Mouse (Mus musculus): ENCODE measurements around the gene Dvl1. TPM values are rescaled to one million over a fixed set of nuclear protein-coding genes. Genes with fewer than 3 reads are reported as not detected.
A peak's percentile ranks its signal among the peaks of the same experiment; 100 is the strongest.

Gene Dvl1
- polyA plus RNA-seq, 1 experiment from 2014 or later = 6.3 TPM

DNA sequence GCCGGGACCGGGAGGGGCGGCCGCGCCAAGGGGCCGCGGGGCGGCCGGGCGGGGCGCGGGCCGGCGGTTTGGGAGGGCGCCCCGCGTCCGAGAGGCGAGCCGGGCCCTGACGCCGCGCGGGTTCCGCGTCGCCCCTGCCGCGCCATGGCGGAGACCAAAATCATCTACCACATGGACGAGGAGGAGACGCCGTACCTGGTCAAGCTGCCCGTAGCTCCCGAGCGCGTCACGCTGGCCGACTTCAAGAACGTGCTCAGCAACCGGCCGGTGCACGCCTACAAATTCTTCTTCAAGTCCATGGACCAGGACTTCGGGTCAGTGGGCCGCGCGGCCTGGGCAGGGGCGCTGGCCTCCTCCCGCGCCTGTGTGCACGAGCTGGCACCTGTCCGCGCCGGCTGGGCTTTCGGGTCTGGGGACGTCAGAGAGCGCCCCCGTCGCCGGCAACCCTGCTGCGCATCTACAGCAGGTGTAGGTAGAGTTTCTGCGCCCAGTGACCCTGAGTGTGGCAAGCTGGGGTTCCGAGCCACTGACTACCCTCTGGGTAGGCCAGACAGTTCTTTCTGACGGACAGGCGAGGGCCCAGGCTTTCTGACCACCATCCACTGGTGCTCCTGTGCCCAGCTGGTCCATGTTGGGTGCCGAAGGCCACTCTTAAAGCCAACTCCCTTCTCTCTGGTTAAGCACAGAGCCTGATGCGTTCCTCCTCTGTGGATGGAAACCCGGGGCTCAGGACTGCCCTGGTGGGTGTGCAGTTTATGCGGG, 570 bp downstream of the Dvl1 start:
- peak; percentile 20 for ATAC-seq (ENCODE audit: low FRiP score, low TSS enrichment)
- WGBS = 1% methylated on average over 45 of the region's 69 CpGs

GRCm38 (mm10) chr4:155848434-155849095, 1.4 kb downstream of the Dvl1 start:
- Histone ChIP-seq H3K36me3 (ENCODE audit: control insufficient read depth, insufficient read depth, low read length) (no peaks in the 10 kb centered on the region; the same call in 1 of the 2 replicates), H3K27me3 (ENCODE audit: control insufficient read depth, insufficient read depth, low read length) (no peaks in the 10 kb centered on the region), H3K4me2 (replicated peaks; ENCODE audit: low read depth, low read length) (peak overlapping the region; percentile 95), H3K9ac (ENCODE audit: low read depth, low read length) (peak overlapping the region; percentile 84), H3K27ac (ENCODE audit: low read depth, low read length) (no peak overlapping the region), H3K4me3 (ENCODE audit: low read length) (peak overlapping the region; percentile 85), H3K4me1 (ENCODE audit: control insufficient read depth, insufficient read depth, low read length) (peaks cover 13% of the 10 kb centered on the region), H3K9me3 (ENCODE audit: control insufficient read depth, low read length) (no peaks in the 10 kb centered on the region)
- ATAC-seq (ENCODE audit: low FRiP score, low TSS enrichment) = no peak
- WGBS = 55% methylated on average over 7 of the region's 7 CpGs

More for the DNA sequence above, 570 bp downstream of the Dvl1 start:
- Histone ChIP-seq H3K27me3 (ENCODE audit: control insufficient read depth, insufficient read depth, low read length) (no peaks in the 10 kb centered on the region), H3K4me1 (ENCODE audit: control insufficient read depth, insufficient read depth, low read length) (peaks cover 13% of the 10 kb centered on the region), H3K36me3 (ENCODE audit: control insufficient read depth, insufficient read depth, low read length) (peaks cover 7% of the 10 kb centered on the region), H3K9me3 (ENCODE audit: control insufficient read depth, low read length) (no peaks in the 10 kb centered on the region), H3K9ac (ENCODE audit: low read depth, low read length) (peak overlapping the region; percentile 84), H3K4me3 (ENCODE audit: low read length) (peak overlapping the region; percentile 85), H3K27ac (ENCODE audit: low read depth, low read length) (no peak overlapping the region), H3K4me2 (replicated peaks; ENCODE audit: low read depth, low read length) (peak overlapping the region; percentile 95)

DNA sequence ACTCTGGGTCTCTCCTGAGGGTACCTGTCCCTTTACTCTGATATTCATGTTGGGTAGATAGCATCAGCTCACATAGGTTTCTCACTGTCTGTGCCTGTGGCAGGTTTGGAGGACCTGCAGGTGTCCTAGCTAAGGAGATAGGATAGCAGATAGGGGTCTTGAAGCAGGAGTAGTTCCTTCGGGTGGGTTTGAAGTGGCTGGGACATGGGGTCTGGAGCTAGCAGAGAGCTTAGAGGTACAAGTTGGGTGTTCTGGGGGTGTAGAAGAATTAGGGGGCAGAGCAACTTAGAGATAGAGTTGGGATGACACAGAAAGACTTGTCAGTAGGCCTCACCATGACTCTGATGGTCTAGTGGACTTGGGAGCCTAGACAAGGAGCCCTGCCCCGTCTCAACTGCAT, 2.2 kb downstream of the Dvl1 start:
- no peak for ATAC-seq (ENCODE audit: low FRiP score, low TSS enrichment)
- H3K27ac ChIP-seq (ENCODE audit: low read depth, low read length) = no peak overlapping the region
- H3K9me3 ChIP-seq (ENCODE audit: control insufficient read depth, low read length) = no peaks in the 10 kb centered on the region
- peaks cover 13% of the 10 kb centered on the region for H3K4me1 ChIP-seq (ENCODE audit: control insufficient read depth, insufficient read depth, low read length)
- peaks cover 2% of the 10 kb centered on the region; the same call in 1 of the 2 replicates for H3K36me3 ChIP-seq (ENCODE audit: control insufficient read depth, insufficient read depth, low read length)
- no peak overlapping the region for H3K9ac ChIP-seq (ENCODE audit: low read depth, low read length)
- 89% methylated on average over 2 of the region's 2 CpGs for WGBS
- no peak overlapping the region for H3K4me2 ChIP-seq (replicated peaks; ENCODE audit: low read depth, low read length)
- H3K4me3 ChIP-seq (ENCODE audit: low read length) = no peak overlapping the region
- H3K27me3 ChIP-seq (ENCODE audit: control insufficient read depth, insufficient read depth, low read length) = no peaks in the 10 kb centered on the region

- ATAC-seq (ENCODE audit: low FRiP score, low TSS enrichment) = no peak
- no peak overlapping the region for H3K9ac ChIP-seq (ENCODE audit: low read depth, low read length)
- H3K27me3 ChIP-seq (ENCODE audit: control insufficient read depth, insufficient read depth, low read length) = no peaks in the 10 kb centered on the region
- 89% methylated on average over 3 of the region's 3 CpGs for WGBS
- H3K4me1 ChIP-seq (ENCODE audit: control insufficient read depth, insufficient read depth, low read length) = peaks cover 13% of the 10 kb centered on the region
- no peak overlapping the region for H3K4me2 ChIP-seq (replicated peaks; ENCODE audit: low read depth, low read length)
- H3K9me3 ChIP-seq (ENCODE audit: control insufficient read depth, low read length) = no peaks in the 10 kb centered on the region
- no peak overlapping the region for H3K4me3 ChIP-seq (ENCODE audit: low read length)
- H3K27ac ChIP-seq (ENCODE audit: low read depth, low read length) = no peak overlapping the region
- H3K36me3 ChIP-seq (ENCODE audit: control insufficient read depth, insufficient read depth, low read length) = peaks cover 6% of the 10 kb centered on the region; the same call in 1 of the 2 replicates
These were observed 2.7 kb downstream of the Dvl1 start for GRCm38 (mm10) chr4:155849792-155850451.

- H3K27ac ChIP-seq (ENCODE audit: low read depth, low read length) = no peak overlapping the region
- no peaks in the 10 kb centered on the region for H3K9me3 ChIP-seq (ENCODE audit: control insufficient read depth, low read length)
- ATAC-seq (ENCODE audit: low FRiP score, low TSS enrichment) = no peak
- peaks cover 13% of the 10 kb centered on the region for H3K4me1 ChIP-seq (ENCODE audit: control insufficient read depth, insufficient read depth, low read length)
- WGBS = 83% methylated on average over 3 of the region's 3 CpGs
- no peaks in the 10 kb centered on the region for H3K27me3 ChIP-seq (ENCODE audit: control insufficient read depth, insufficient read depth, low read length)
- H3K9ac ChIP-seq (ENCODE audit: low read depth, low read length) = no peak overlapping the region
- no peak overlapping the region for H3K4me2 ChIP-seq (replicated peaks; ENCODE audit: low read depth, low read length)
- H3K4me3 ChIP-seq (ENCODE audit: low read length) = no peak overlapping the region
- H3K36me3 ChIP-seq (ENCODE audit: control insufficient read depth, insufficient read depth, low read length) = peaks cover 21% of the 10 kb centered on the region
These were observed 4.2 kb downstream of the Dvl1 start for GRCm38 (mm10) chr4:155851368-155851767.

DNA sequence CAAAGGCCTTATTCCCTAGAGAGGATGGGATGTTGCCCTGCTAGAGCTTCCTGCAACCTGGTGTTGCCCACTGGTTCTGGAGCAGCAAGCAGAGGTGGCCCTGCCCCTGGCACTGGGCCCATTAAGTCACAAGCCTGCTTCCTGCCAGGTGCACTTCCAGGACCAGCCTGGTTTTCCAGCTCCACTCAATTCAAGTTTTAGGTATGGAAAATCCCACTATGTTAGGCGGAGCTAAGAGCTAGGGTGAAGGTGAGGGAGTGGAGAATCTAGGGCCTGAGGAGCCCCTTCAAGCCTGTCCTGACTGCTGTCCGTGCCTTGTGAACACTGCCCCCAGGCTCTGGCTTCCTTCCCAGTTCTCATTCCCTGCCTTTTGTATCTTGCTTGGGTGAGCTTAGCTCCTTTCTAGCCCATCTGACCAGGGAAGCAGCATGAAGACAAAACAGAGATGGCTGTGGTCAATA, 4.8 kb downstream of the Dvl1 start:
- WGBS = 74% methylated on average over 2 of the region's 2 CpGs
- Histone ChIP-seq H3K36me3 (ENCODE audit: control insufficient read depth, insufficient read depth, low read length) (peaks cover 26% of the 10 kb centered on the region), H3K4me3 (ENCODE audit: low read length) (no peak overlapping the region), H3K27me3 (ENCODE audit: control insufficient read depth, insufficient read depth, low read length) (no peaks in the 10 kb centered on the region), H3K9ac (ENCODE audit: low read depth, low read length) (no peak overlapping the region), H3K4me1 (ENCODE audit: control insufficient read depth, insufficient read depth, low read length) (peaks cover 13% of the 10 kb centered on the region), H3K27ac (ENCODE audit: low read depth, low read length) (no peak overlapping the region), H3K4me2 (replicated peaks; ENCODE audit: low read depth, low read length) (no peak overlapping the region), H3K9me3 (ENCODE audit: control insufficient read depth, low read length) (no peaks in the 10 kb centered on the region)
- ATAC-seq (ENCODE audit: low FRiP score, low TSS enrichment) = no peak

DNA sequence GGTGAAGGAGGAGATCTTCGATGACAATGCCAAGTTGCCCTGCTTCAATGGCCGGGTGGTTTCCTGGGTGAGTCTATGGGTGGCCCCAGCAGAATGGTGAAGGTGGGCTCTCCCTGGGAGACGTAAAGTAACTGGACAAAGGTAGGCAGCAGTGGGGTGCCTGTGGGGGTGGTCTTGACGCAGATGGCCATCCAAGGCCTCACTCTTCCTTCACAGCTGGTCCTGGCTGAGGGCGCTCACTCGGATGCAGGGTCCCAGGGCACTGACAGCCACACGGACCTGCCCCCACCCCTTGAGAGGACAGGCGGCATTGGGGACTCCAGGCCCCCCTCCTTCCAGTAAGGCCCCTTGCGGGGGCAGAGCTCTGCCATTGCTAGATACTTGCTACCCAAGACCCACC, 6.2 kb downstream of the Dvl1 start:
- no peak overlapping the region for H3K4me2 ChIP-seq (replicated peaks; ENCODE audit: low read depth, low read length)
- no peak overlapping the region for H3K4me3 ChIP-seq (ENCODE audit: low read length)
- H3K27ac ChIP-seq (ENCODE audit: low read depth, low read length) = no peak overlapping the region
- peaks cover 8% of the 10 kb centered on the region for H3K4me1 ChIP-seq (ENCODE audit: control insufficient read depth, insufficient read depth, low read length)
- no peak for ATAC-seq (ENCODE audit: low FRiP score, low TSS enrichment)
- 88% methylated on average over 9 of the region's 9 CpGs for WGBS
- no peak overlapping the region for H3K9ac ChIP-seq (ENCODE audit: low read depth, low read length)
- peaks cover 37% of the 10 kb centered on the region for H3K36me3 ChIP-seq (ENCODE audit: control insufficient read depth, insufficient read depth, low read length)
- H3K27me3 ChIP-seq (ENCODE audit: control insufficient read depth, insufficient read depth, low read length) = no peaks in the 10 kb centered on the region
- no peaks in the 10 kb centered on the region for H3K9me3 ChIP-seq (ENCODE audit: control insufficient read depth, low read length)

DNA sequence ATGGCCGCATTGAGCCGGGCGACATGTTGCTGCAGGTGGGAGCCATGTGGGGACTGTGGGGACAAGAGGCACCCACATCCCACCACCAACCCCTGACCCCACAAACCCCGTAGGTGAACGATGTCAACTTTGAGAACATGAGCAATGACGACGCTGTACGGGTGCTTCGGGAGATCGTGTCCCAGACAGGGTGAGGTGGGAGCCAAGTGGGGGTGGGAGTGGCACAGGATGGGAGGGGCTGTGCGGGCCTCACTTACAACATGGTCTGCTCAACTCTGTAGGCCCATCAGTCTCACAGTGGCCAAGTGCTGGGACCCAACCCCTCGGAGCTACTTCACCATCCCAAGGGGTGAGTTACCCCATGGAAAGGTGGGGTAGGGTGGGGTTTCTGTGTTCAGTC, 7.8 kb downstream of the Dvl1 start:
- Histone ChIP-seq H3K27me3 (ENCODE audit: control insufficient read depth, insufficient read depth, low read length) (no peaks in the 10 kb centered on the region), H3K27ac (ENCODE audit: low read depth, low read length) (no peak overlapping the region), H3K4me1 (ENCODE audit: control insufficient read depth, insufficient read depth, low read length) (no peaks in the 10 kb centered on the region), H3K9ac (ENCODE audit: low read depth, low read length) (no peak overlapping the region), H3K4me3 (ENCODE audit: low read length) (no peak overlapping the region), H3K36me3 (ENCODE audit: control insufficient read depth, insufficient read depth, low read length) (peaks cover 45% of the 10 kb centered on the region), H3K9me3 (ENCODE audit: control insufficient read depth, low read length) (no peaks in the 10 kb centered on the region), H3K4me2 (replicated peaks; ENCODE audit: low read depth, low read length) (no peak overlapping the region)
- WGBS = 94% methylated on average over 12 of the region's 12 CpGs
- ATAC-seq (ENCODE audit: low FRiP score, low TSS enrichment) = no peak

GRCm38 (mm10) chr4:155856071-155856470, 8.9 kb downstream of the Dvl1 start:
- H3K36me3 ChIP-seq (ENCODE audit: control insufficient read depth, insufficient read depth, low read length) = peaks cover 45% of the 10 kb centered on the region
- no peak overlapping the region for H3K9ac ChIP-seq (ENCODE audit: low read depth, low read length)
- H3K9me3 ChIP-seq (ENCODE audit: control insufficient read depth, low read length) = no peaks in the 10 kb centered on the region
- H3K4me2 ChIP-seq (replicated peaks; ENCODE audit: low read depth, low read length) = no peak overlapping the region
- no peaks in the 10 kb centered on the region for H3K27me3 ChIP-seq (ENCODE audit: control insufficient read depth, insufficient read depth, low read length)
- H3K4me1 ChIP-seq (ENCODE audit: control insufficient read depth, insufficient read depth, low read length) = no peaks in the 10 kb centered on the region
- no peak overlapping the region for H3K4me3 ChIP-seq (ENCODE audit: low read length)
- no peak overlapping the region for H3K27ac ChIP-seq (ENCODE audit: low read depth, low read length)
- WGBS = 96% methylated on average over 12 of the region's 12 CpGs
- no peak for ATAC-seq (ENCODE audit: low FRiP score, low TSS enrichment)

Data from kidney, embryonic 14.5 days (tissue).